Mouse (Mus musculus) heart, adult 9 months (tissue): ENCODE data around the gene Syk.

Source experiments
- DNase-seq, 2 experiments: peaks; one replicate each; pipeline ENCODE4 v3.0.0; 2022; ENCODE audit warnings: low spot score in 2 of 2

The Syk gene

GRCm38 (mm10) chr13:52569194-52569769 is 13.7 kb upstream of the Syk start:
- no peak for DNase-seq

GRCm38 (mm10) chr13:52570276-52570675 is 12.7 kb upstream of the Syk start:
- DNase-seq, result no peak

GRCm38 (mm10) chr13:52571591-52572384 is 11.2 kb upstream of the Syk start:
- DNase-seq, result no peak

- peak; percentile 34 to 77 for DNase-seq
Measured at GRCm38 (mm10) chr13:52572451-52573446, 10.2 kb upstream of the Syk start.

GRCm38 (mm10) chr13:52574311-52574710 is 8.7 kb upstream of the Syk start:
- no peak for DNase-seq

- peak in 1 of 2 experiments; percentile 31 for DNase-seq
Measured at GRCm38 (mm10) chr13:52575483-52575882, 7.5 kb upstream of the Syk start.

- DNase-seq, result no peak
Measured at GRCm38 (mm10) chr13:52576021-52576614, 6.9 kb upstream of the Syk start.

GRCm38 (mm10) chr13:52576841-52577240 is 6.1 kb upstream of the Syk start:
- DNase-seq, result no peak

GRCm38 (mm10) chr13:52577326-52577920 is 5.5 kb upstream of the Syk start:
- peak in 1 of 2 experiments; percentile 15 for DNase-seq

GRCm38 (mm10) chr13:52577939-52578338 is 5.0 kb upstream of the Syk start:
- peak in 1 of 2 experiments; percentile 25 for DNase-seq

- no peak for DNase-seq
Measured at GRCm38 (mm10) chr13:52578776-52579175, 4.2 kb upstream of the Syk start.

GRCm38 (mm10) chr13:52582506-52582877 is 481 bp upstream of the Syk start:
- peak in 1 of 2 experiments; percentile 42 for DNase-seq

GRCm38 (mm10) chr13:52583943-52584562 is 1.1 kb downstream of the Syk start:
- no peak for DNase-seq

- peak; percentile 57 to 60 for DNase-seq
Measured at GRCm38 (mm10) chr13:52584654-52585455, 1.9 kb downstream of the Syk start.

- DNase-seq, result peak; percentile 50 to 71
Measured at GRCm38 (mm10) chr13:52587761-52588160, 4.8 kb downstream of the Syk start.

GRCm38 (mm10) chr13:52589043-52589442 is 6.1 kb downstream of the Syk start:
- DNase-seq, result no peak

GRCm38 (mm10) chr13:52591831-52592230 is 8.9 kb downstream of the Syk start:
- DNase-seq, result no peak

- DNase-seq, result no peak
Measured at GRCm38 (mm10) chr13:52596692-52597091, 13.7 kb downstream of the Syk start.

- DNase-seq, result no peak
Measured at GRCm38 (mm10) chr13:52597092-52597678, 14.2 kb downstream of the Syk start.

GRCm38 (mm10) chr13:52598233-52598632 is 15.3 kb downstream of the Syk start:
- DNase-seq, result no peak
